Mouse (Mus musculus) fibroblast of lung, adult 2 months (primary cell): ENCODE data around the gene Ctnnb1.
A peak's percentile ranks its signal among the peaks of the same experiment; 100 is the strongest.

ENCODE experiments used
- DNase-seq: peaks from one replicate; pipeline ENCODE4 v3.0.0-alpha.2; 2011; ENCODE audit warnings: low read depth

Gene Ctnnb1

DNA sequence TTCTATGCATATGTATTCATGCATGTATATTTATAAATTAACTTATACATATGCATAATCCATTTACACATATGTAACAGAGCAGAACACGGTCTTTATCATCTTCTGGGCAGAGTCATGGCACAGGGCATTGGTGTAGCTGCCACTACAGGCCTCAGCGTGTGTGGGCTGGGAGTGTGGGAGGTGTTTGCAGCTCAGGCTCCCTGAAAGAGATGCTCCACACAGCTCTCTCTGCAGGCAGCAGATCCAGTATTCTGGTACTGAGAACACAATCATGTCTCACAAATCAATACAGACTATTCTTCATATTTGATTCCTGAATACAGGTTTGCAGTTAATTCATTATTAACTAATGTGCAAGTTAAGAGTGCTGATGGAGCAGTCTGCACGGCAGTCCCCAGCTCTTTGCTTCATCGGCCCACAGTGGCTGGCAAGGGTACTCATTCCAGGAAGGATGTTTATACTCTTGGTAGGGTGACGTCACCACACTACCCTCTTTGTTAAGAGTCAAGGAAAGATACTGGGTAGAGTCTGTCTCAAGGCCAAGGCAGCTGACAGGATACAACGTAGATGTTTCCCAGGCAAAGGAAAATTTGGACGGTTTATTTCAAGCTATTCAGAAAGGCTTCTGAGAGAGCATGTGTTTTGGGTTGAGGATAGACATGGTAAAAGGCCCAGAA is 71.8 kb downstream of the Ctnnb1 start:
- peak; percentile 79 for DNase-seq

DNA sequence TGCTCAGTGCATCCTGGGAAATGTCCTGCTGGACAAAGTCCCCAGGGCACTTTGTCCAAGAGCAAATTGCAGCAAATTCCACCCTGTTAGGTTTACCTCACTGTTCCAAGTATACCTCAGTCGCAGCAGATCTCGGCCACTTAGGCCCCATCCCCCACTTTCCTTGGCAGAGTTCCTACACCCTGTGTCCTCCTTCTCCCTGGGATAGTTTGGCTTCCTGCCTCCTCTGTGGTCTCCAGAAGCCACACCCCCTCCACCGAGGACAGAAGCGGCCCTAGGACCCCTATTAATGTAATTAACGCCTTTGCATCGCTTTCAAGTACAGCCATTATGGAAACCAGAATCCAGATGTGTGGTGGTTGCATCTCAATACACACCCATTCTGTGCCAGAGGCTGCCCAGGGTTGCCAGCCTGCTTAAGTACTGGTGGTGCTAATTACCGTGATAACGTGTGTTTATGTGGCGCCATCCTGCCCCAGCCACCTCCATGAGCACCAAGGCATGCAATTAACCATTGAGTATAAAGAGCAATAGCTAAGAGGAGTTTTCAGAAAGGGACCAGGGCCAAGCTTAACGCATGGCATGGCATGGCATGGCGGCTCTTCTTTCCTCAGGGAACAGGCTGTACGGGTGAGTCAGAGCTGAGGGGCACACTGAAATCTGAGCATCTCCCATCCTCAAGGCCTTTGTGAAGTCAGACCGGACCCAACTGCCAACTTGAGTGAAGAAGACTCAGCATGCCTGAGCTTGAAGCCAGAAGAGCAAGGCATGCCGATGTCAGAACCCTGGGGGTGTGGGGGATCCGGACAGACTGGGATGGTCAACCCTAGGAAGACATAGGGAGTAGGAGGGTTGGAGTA is 72.9 kb downstream of the Ctnnb1 start:
- DNase-seq: no peak

DNA sequence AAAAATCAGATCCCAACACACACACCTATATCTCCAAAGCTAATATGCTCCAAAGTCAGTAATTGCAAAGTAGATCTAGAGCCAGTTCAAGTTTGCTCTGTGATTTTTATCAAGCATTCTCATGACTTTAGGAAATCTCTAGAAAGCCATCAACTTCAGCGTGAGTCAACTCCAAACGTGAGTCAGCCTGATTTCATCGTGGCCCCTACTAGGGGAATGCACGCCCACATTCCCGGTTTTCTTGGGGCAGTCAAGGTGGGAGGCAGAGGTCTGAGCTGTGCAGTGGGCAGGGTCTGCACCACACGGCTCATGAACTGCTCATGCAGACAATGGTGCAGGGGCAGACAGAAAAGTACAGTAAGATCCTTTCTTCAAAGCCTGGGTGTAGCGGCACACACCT is 76.9 kb downstream of the Ctnnb1 start:
- no peak for DNase-seq
